Mouse (Mus musculus): ENCODE measurements around the gene Rpf1.

GRCm38 (mm10) chr3:146570939-146571338 lies 49.7 kb upstream of the Rpf1 start:
- no peak for TF ChIP-seq POLR2A (IDR thresholded peaks at IDR 0.05; ENCODE audit: insufficient read depth, low read length)
- TF ChIP-seq CTCF (IDR thresholded peaks at IDR 0.05; ENCODE audit: low read depth, low read length): no peak
- TF ChIP-seq EP300 (IDR thresholded peaks at IDR 0.05; ENCODE audit: insufficient read depth, low read depth, low read length): no peak

Measured in ES-Bruce4 (cell line).